Mouse (Mus musculus) granulocyte monocyte progenitor cell, adult 5-6 weeks (primary cell): ENCODE results near the gene Usp31. TPM values are rescaled to one million over a fixed set of nuclear protein-coding genes. Genes with fewer than 3 reads are reported as not detected.

ENCODE experiments used
- ATAC-seq: replicated peaks from 2 replicates; pipeline ENCODE4 v1.8.0; 2016; ENCODE audit warnings: mild to moderate bottlenecking, moderate TSS enrichment, inconsistent platforms; ENCODE audit not compliant: poor library complexity, severe bottlenecking
- total RNA-seq, 2 experiments: library from RNA; stranded (forward) in 1 of 2; stranded (reverse) in 1 of 2; fragments of 200-712, 200-1000 nt in 1 of 2; fragments of >200 nt in 1 of 2; fragmentation: Nextera tagmentation in 1 of 2; gene quantifications; 2 replicates each; pipeline ENCODE4 v1.2.3; 2014 to 2017

The Usp31 gene
- total RNA-seq, 2 experiments from 2014 or later, result 9.1 to 11.3 TPM

DNA sequence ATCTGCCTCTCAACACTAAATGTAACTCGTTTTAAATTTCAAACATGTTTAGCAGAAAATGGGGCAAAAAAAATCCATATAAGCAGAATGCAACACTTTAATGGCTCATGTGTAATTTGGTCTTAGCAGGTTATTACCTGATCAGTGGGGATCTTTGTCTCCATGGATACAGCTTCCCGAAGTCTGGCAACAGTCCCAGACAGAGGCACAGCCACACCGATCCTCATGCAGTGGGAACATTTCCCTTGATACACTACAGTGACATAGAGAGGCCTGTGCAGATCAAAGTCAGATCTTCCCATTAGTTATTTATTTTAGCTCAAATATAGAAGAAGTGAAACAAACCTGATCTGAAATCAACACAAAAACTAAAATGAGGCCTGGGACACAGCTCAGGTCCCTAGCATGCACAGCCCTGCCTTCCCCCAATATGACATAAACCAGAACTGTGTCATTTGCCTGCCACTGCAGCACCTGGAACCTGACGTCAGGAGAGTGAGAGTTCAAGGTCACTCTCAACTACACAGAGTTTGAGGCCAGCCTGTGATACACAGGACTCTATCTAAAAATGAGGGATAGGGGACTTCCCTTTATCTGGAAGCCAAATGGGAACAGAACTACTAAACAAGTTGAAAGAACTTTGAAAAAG is 29.8 kb downstream of the Usp31 start:
- no peak for ATAC-seq

DNA sequence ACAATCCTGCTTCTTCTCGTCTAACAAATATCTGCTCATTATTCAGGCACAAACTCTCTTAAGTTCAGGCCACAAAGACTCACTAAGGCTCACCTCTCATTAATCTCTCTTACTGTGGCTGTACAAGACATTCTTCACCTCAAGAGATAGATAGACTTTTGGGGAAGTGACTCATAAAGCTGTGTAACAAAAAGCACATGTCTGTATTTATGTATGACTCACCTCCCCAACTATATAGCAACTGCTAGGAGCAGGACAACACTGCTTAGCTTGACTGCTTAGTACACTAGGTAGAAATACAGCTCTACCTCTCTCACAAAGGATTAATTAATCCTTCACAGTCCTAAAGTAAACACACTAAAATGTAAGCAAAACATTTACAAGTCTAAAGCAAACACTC is 46.3 kb downstream of the Usp31 start:
- ATAC-seq, result no peak

DNA sequence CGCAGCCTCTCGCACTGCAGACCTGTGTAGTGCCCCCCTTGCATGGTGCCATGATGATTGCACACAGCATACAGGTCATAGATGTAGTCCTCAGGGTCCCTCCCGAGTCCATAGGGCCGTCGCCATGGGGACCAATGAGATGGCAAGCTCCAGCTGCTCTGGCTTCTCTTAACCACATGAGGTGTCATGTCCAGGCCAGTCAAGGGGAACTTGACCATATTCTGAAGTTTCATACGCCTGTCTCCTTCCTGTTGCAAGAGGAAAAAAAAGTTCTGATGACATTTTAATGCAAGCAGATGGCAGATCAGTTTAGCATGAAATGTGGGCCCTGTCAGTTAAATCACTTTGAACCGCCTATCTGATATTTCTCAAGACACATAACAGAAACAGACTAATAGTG is 48.2 kb downstream of the Usp31 start:
- ATAC-seq, result peak; percentile 85

DNA sequence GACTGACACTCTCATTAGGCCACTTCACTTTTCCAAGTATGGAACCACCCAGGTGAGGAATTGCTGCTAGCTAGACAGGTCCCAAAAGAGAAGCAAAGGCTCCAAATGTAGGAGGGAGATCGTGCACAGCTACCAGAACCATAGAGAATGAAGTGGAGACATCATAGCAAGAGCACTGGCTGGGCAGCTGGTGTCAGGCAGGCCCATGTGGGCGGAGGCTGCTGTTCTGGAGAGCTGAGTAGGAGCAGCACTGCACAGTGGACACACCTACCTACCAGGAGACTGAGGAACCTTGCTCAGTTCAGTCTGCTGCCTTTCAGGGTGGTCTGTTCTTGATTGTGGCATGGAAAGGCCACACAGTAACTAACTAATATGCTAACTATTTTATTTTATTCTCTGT is 52.4 kb downstream of the Usp31 start:
- ATAC-seq, result no peak

DNA sequence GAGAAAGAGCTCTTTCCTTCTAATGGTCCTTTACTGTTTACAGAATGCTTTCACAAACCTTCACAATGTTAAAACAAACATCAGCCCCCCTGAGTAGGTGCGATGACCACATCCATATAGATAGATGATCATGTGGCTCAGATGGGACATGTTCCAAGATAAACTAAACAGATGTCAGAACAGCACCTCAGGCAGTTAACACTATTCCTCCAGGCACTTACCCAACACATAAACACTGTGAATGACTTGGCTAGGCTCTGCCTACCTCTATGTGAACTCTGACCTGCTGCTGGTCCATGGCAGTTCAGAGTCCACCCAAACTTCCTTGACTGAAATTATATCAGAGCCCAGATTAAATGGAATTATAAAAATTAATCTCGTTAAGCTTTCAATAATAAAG is 54.4 kb downstream of the Usp31 start:
- no peak for ATAC-seq

DNA sequence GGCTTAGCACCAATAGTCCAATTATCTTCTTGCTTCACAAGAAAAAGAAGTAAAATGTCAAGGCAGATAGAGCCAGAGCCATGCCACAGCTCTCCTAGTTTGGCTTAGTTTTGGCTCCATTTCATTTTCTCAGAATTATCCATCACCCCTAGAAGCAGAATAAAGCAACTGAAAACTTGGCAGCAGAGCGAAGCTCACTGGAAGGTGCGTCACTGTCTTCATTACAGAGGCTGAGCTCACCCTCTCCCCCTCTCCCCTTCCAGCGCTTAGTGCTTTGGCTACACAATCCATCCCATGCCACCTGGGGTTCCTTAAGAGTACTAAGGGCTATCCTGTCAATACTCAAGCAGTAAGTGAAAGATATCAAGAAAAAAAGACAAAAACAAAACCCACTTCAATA is 56.3 kb downstream of the Usp31 start:
- no peak for ATAC-seq

DNA sequence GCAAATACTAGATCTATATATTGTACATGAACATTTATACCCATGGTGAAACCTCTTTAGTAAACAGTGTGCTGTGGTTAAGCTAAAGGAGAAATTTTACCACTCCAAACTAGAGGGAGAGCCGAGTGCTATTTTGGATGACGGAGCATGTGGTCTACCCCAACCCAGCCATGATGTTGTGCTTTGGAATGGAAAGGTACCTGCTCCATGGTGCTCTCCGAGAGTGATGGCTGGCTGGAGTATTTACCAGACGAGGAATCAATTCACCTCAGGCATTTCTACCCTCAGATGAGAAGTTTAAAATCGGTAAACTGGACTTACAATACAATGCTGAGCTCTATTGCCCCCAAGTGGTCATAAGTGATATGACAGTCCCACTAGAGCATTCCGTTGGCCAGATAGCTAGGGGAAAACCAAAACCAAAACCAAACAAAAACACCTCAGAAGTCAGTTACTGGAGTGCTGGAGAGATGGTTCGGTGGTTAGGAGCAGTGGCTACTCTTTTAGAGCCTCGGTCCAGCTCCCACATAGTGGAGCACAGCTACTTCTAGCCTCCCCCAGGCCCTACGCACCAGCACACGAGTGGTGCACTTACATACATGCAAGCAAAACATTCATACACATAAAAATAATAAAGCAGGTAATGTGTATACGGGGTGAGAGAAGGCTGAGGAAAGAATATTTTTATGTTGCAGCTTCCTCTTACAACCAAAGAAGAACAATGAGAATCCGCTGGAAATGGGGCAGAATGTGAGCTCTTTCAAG is 65.9 kb downstream of the Usp31 start:
- peak; percentile 83 for ATAC-seq

DNA sequence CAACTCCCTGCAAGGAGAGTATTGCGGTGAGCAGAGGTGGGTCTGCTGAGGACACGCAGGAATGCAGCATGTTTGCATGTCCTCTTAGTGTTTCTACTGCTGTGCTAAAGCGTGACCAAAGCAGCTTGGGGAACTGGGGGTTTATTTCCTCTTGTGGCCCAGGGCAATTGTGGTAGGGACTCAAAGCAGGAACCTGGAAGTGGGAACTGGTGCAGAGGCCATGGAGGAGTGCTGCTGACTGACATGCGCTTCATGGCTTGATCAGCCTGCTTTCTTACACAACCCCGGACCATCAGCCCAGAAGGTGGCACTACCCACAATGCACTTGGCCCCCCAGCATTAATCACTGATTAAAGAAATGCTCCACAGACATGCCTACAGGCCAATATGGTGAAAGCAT is 70.3 kb downstream of the Usp31 start:
- ATAC-seq, result peak; percentile 69

DNA sequence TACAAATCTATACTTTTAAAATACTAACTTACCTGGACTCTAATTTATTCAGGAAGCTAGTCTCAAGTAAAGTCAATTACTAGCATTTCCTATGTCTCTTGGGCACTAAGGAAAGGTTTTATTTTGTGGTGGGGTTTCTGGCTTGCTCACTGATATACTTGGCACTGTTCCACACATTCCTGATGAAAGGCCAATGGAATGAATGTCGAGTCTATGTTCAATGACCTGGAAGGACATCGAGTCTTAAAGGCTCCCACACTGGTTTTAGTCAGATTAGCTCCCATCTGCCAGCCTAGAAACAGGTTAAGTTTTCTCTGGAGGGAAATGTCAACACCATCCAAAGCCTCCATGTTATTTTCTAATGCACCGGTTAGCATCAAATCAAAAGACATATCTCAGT is 72.8 kb downstream of the Usp31 start:
- ATAC-seq, result no peak

DNA sequence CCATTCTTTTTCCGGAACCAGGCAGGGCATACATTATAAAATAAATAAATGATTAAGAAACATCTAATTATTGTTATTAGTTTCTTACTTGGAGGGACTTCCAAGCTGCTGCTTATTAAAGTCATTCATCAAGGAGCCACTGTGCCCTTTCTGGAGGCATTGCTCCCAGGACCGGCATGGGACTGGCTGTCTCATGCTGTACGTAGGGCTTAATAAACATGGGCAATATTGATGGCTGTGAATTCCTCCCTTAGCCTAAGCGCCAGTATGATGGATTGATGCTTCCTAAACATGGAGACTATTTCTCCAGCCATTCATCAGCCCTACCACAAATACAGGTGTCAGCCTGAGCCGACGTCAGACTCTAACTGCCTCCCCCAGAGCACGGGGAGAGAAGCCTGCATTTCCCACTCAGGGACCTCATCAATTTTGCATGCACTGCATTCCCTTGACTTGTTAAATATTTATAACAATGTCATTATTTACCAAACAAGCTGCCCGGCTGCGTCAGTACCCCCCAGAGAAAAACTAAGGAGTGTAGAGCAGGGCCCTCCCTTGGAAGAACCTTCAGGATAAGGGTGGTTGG is 84.1 kb downstream of the Usp31 start:
- no peak for ATAC-seq

DNA sequence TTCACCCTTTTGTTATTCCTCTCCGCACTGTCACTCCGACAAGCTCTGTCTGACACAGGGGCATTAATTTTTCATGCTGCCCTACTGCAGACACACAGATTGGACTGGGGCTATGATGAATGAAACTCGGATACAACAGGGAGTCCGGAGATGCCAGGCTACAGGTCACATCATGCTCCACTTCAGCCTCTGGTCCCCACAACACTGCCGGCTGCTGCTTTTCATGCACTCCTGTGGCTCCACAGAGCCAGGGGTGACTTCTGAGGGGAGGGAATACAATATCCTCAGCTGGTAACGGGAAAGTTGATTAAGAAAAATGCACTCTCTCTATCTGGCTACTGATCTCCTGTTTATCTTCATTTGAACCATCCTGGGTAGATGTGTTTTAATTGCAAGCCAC is 84.6 kb downstream of the Usp31 start:
- ATAC-seq, result no peak

DNA sequence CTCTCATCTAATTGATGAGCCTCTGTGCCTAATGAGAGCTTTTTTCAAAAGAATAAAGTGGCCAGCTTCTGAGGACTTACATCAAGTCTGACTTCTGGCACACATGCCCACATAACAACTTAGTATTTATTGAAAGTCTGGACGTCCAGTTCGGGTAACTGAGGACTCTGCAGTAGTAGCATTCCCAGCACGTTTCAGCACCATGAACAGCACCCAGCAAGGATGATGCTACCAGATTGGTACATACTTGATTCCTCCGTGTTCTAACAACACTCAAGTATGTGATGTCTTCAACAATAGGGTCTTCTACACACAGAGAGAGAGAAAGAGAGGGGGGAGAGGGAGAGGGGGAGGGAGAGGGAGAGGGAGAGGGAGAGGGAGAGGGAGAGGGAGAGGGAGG is 105.4 kb downstream of the Usp31 start:
- ATAC-seq, result no peak

DNA sequence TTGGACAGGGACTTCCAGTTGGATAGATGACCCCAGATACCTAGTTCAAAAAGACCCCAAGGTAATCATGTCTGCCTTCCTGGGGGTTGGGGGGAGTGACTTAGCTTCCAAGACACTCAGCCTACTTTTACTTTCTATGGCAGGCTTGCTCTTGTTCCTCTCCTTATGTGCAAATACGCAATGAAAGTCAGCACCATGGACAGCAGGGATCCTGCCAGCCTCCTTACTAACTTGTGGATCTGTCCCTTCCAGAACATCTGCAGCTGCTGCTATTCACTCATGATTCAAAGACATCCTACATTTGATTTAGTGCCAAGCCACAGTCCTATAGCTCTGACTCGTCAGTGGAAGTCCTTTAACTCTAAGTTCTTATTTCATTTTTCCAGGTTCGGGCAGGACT is 110.7 kb downstream of the Usp31 start:
- ATAC-seq, result 0 out of 2 replicates have a peak, but pooled peaks have one; percentile 30

DNA sequence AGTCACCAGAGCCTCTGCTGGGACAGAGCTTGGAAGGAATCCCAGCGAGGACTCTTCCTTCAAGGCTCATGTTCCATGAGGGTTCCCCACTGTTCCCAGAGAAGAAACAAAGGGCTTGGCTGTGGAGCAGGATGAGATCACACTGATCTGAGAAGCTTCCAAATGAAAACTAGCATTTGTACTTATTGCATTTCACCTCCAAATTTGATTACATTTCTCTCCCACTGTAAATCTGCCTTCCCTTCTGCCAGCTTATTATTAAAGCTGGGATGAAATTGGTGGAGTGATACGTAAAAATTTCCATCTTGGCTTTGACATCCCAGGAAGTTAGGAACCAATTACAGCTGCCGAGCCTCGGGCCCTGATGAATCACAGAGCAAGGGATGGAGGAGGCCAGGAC is 111.6 kb downstream of the Usp31 start:
- ATAC-seq, result no peak

DNA sequence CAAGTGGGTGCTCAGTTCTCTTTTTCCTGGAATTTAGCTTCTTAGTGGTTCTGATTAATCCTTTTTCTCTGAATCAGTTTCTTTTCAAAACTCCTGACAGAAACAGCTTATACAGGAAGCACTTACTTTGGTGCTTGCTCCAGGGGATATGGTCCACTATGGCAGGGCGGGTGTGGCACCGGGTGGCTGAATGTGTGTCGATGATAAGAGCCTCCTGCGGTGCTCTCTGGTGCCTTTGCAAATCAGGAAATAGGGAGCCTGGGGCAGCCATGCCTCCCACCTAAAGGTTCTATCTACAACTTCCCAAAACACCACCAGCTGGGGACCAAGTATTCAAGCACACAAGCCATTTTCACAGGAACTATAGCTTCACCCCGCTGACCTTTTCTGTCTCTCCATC is 112.0 kb downstream of the Usp31 start:
- no peak for ATAC-seq

DNA sequence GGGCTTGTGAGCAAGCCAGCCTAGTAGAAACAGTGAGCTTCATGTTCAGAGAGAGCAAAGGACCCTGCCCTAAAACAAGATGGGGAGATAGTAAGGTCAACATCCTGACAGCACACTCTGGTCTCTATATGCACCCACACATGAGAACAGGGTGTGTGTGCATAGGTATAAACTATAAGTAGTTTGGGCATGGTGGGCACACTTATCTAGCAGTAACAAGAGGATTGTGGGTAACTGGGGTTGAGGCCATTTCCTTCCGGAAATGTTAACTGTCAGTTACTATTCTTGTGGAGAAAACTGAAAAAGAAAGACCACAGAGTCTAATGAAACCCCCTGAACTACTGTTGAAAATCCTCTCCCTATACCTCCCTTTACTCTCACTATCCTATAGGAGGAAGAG is 112.4 kb downstream of the Usp31 start:
- no peak for ATAC-seq

Other genes with a start within 250 kb of the Usp31 start
- gene Scnn1g, start 27.2 kb upstream of the Usp31 start, total RNA-seq (2014; fragmentation: Nextera tagmentation), result not detected in 2 replicates
- gene Scnn1g, start 27.2 kb upstream of the Usp31 start, total RNA-seq (2017), result not detected in 2 replicates
- not detected in 2 replicates for gene Scnn1b, start 157.8 kb upstream of the Usp31 start, total RNA-seq (2014; fragmentation: Nextera tagmentation)
- not detected in 2 replicates for gene Scnn1b, start 157.8 kb upstream of the Usp31 start, total RNA-seq (2017)